Mouse (Mus musculus): Measurements from ENCODE around the gene Pkp3.

The Pkp3 gene

GRCm38 (mm10) chr7:141058601-141059341 is 19.2 kb upstream of the Pkp3 start:
- DNase-seq = no peak

GRCm38 (mm10) chr7:141059929-141060328 is 18.1 kb upstream of the Pkp3 start:
- DNase-seq = no peak

- peak; percentile 95 for DNase-seq
Measured at GRCm38 (mm10) chr7:141060426-141061242, 17.4 kb upstream of the Pkp3 start, which contains the start of gene B4galnt4. B4galnt4 (plus strand) TSS chr7:141061104.

- no peak for DNase-seq
Measured at GRCm38 (mm10) chr7:141061269-141061692, 16.7 kb upstream of the Pkp3 start.

- no peak for DNase-seq
Measured at GRCm38 (mm10) chr7:141062525-141062924, 15.5 kb upstream of the Pkp3 start.

GRCm38 (mm10) chr7:141063353-141063752 is 14.7 kb upstream of the Pkp3 start:
- no peak for DNase-seq

- no peak for DNase-seq
Measured at GRCm38 (mm10) chr7:141064175-141064574, 13.8 kb upstream of the Pkp3 start.

- DNase-seq = no peak
Measured at GRCm38 (mm10) chr7:141064576-141064975, 13.4 kb upstream of the Pkp3 start.

- no peak for DNase-seq
Measured at GRCm38 (mm10) chr7:141068351-141068750, 9.7 kb upstream of the Pkp3 start.

GRCm38 (mm10) chr7:141070058-141070862 is 7.8 kb upstream of the Pkp3 start:
- peak; percentile 81 for DNase-seq

- peak; percentile 35 for DNase-seq
Measured at GRCm38 (mm10) chr7:141072017-141072745, 5.8 kb upstream of the Pkp3 start.

GRCm38 (mm10) chr7:141073782-141074181 is 4.2 kb upstream of the Pkp3 start:
- DNase-seq = peak; percentile 30

GRCm38 (mm10) chr7:141078876-141079275 is 858 bp downstream of the Pkp3 start:
- no peak for DNase-seq

- DNase-seq = no peak
Measured at GRCm38 (mm10) chr7:141079481-141080449, 1.7 kb downstream of the Pkp3 start.

GRCm38 (mm10) chr7:141087894-141088293 is 9.9 kb downstream of the Pkp3 start:
- no peak for DNase-seq

- no peak for DNase-seq
Measured at GRCm38 (mm10) chr7:141088473-141088872, 10.5 kb downstream of the Pkp3 start.

- no peak for DNase-seq
Measured at GRCm38 (mm10) chr7:141090228-141090627, 12.2 kb downstream of the Pkp3 start.

- DNase-seq = peak; percentile 51
Measured at GRCm38 (mm10) chr7:141092051-141092735, 14.2 kb downstream of the Pkp3 start.

- DNase-seq = no peak
Measured at GRCm38 (mm10) chr7:141093950-141094349, 15.9 kb downstream of the Pkp3 start.

- DNase-seq = no peak
Measured at GRCm38 (mm10) chr7:141094487-141095205, 16.6 kb downstream of the Pkp3 start.

Data from right cerebral cortex, adult 18-20 months (tissue).